In the genomic region with DNA sequence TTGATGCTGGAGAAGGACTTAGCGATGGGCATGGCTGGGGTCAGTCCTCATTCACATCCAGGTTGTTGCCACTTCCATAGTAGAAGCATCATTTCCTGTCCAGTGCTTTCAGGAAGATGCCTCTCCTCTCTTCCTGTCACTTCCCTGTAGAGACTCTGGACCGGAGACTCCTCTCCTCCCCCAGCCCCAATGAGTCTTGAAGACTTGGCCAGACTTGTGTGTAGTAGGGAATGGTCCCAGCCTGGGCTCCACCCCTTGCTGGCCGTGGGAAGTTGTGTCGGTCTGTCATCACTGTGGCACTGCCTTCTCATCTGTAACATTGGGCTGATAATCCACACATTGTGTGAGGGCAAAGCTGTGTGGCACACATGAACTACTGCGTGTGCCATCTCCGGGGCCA, we compare ENCODE assay signal across 8 mouse cellular contexts. TPM values are rescaled to one million over a fixed set of nuclear protein-coding genes. Genes with fewer than 3 reads are reported as not detected.
A peak's percentile ranks its signal among the peaks of the same experiment; 100 is the strongest.
DNase-seq lines count a peak whose midpoint lies in the region; ATAC-seq lines count a peak whose summit lies in the region.

No protein-coding gene starts in this region.

- no peak for DNase-seq in heart, postnatal 14 days
- peak; percentile 57 for DNase-seq in 3T3-L1 (ENCODE audit: low read depth, low spot score)
- DNase-seq in kidney, postnatal 14 days = peak; percentile 44
- DNase-seq in gastrocnemius, postnatal 10 days = no peak
- DNase-seq in right cerebral cortex, postnatal 36 days (ENCODE audit: low spot score in 2 of 2) = no peak
- DNase-seq in urinary bladder, adult 2 months (ENCODE audit: low spot score) = no peak

- no peak overlapping the region for H3K9ac ChIP-seq in heart, embryonic 11.5 days (ENCODE audit: low read depth, low read length)
- H3K9ac ChIP-seq in embryonic facial prominence, embryonic 15.5 days = no peak overlapping the region

- no peak for ATAC-seq in heart, embryonic 11.5 days (replicated peaks; ENCODE audit: insufficient number of reproducible peaks, low FRiP score, low TSS enrichment)
- no peak for ATAC-seq in embryonic facial prominence, embryonic 15.5 days (ENCODE audit: insufficient number of reproducible peaks, low FRiP score, low TSS enrichment, low read depth)

- 67% methylated on average over 6 of the region's 6 CpGs for WGBS in heart, embryonic 11.5 days (ENCODE audit: insufficient replicate concordance)
- WGBS in embryonic facial prominence, embryonic 15.5 days = 84% methylated on average over 6 of the region's 6 CpGs

- H3K27ac ChIP-seq in heart, embryonic 11.5 days (ENCODE audit: low read depth, low read length) = peak overlapping the region; percentile 95
- peak overlapping the region; percentile 75; the same call in 1 of the 2 replicates for H3K27ac ChIP-seq in embryonic facial prominence, embryonic 15.5 days (replicated peaks)

- H3K9me3 ChIP-seq in heart, embryonic 11.5 days (replicated peaks; ENCODE audit: control insufficient read depth, low read length) = no peaks in the 10 kb centered on the region
- no peaks in the 10 kb centered on the region for H3K9me3 ChIP-seq in embryonic facial prominence, embryonic 15.5 days (replicated peaks)

- no peak overlapping the region for H3K4me3 ChIP-seq in heart, embryonic 11.5 days (ENCODE audit: low read depth, low read length)
- H3K4me3 ChIP-seq in embryonic facial prominence, embryonic 15.5 days (replicated peaks) = no peak overlapping the region

- intact Hi-C loops in heart, postnatal 14 days (cut with DNase I) = loop anchor here (2.0 to 5.0 kb wide), 4 partner anchors 36 to 116 kb away; no protein-coding TSS in a partner anchor

- H3K4me1 ChIP-seq in heart, embryonic 11.5 days (ENCODE audit: control insufficient read depth, insufficient read depth, low read length) = peaks cover 55% of the 10 kb centered on the region
- peaks cover 37% of the 10 kb centered on the region for H3K4me1 ChIP-seq in embryonic facial prominence, embryonic 15.5 days

- no peaks in the 10 kb centered on the region for H3K27me3 ChIP-seq in heart, embryonic 11.5 days (ENCODE audit: control insufficient read depth, insufficient read depth, low read length)
- no peaks in the 10 kb centered on the region for H3K27me3 ChIP-seq in embryonic facial prominence, embryonic 15.5 days

- no peaks in the 10 kb centered on the region; the same call in 1 of the 2 replicates for H3K36me3 ChIP-seq in heart, embryonic 11.5 days (ENCODE audit: control insufficient read depth, insufficient read depth, low read length)
- H3K36me3 ChIP-seq in embryonic facial prominence, embryonic 15.5 days = peaks cover 11% of the 10 kb centered on the region

- H3K4me2 ChIP-seq in heart, embryonic 11.5 days = peak overlapping the region; percentile 54; the same call in 1 of the 2 replicates
- H3K4me2 ChIP-seq in embryonic facial prominence, embryonic 15.5 days (replicated peaks) = no peak overlapping the region

RNA-seq across cellular contexts. Expression of a gene that starts 21.7 kb away (rescaled TPM):
- 30.0 and 33.9 TPM in 2 replicates for polyA plus RNA-seq in heart, embryonic 11.5 days (2014; fragmentation: Nextera tagmentation; extraction: Ambion mirVana)
- 10 to 100 TPM; 91.2 to 99.6 TPM for total RNA-seq in heart, postnatal 14 days (2021)
- 28.4 and 33.3 TPM in 2 replicates for polyA plus RNA-seq in embryonic facial prominence, embryonic 15.5 days (2015; fragmentation: Nextera tagmentation; extraction: Ambion mirVana)
- total RNA-seq in gastrocnemius, postnatal 10 days (2021) = 10 to 100 TPM; 40.3 to 43.3 TPM
- 67.4 and 75.0 TPM in 2 replicates for polyA plus RNA-seq in urinary bladder, adult 2 months (2012; rRNA removed)

RNA-seq across cellular contexts. Expression of a gene that starts 22.3 kb away (rescaled TPM):
- 147 TPM in 2 replicates for polyA plus RNA-seq in heart, embryonic 11.5 days (2014; fragmentation: Nextera tagmentation; extraction: Ambion mirVana)
- 10 to 100 TPM; 51.1 to 59.5 TPM for total RNA-seq in heart, postnatal 14 days (2021)
- 114 and 118 TPM in 2 replicates for polyA plus RNA-seq in embryonic facial prominence, embryonic 15.5 days (2015; fragmentation: Nextera tagmentation; extraction: Ambion mirVana)
- 100 to 1,000 TPM; 115 to 117 TPM for total RNA-seq in gastrocnemius, postnatal 10 days (2021)
- 152 and 155 TPM in 2 replicates for polyA plus RNA-seq in urinary bladder, adult 2 months (2012; rRNA removed)

Comparison
In these comparisons a context has a peak if more than half of its experiments do, and no peak if none do; other contexts are left out.
1. DNase-seq: peak in 3T3-L1 (single experiment) and kidney, postnatal 14 days (single experiment); none in heart, postnatal 14 days (0 of 2), gastrocnemius, postnatal 10 days (single experiment), right cerebral cortex, postnatal 36 days (0 of 2) and urinary bladder, adult 2 months (single experiment).